Mouse (Mus musculus): ENCODE results near the gene Lbh. TPM values are rescaled to one million over a fixed set of nuclear protein-coding genes. Genes with fewer than 3 reads are reported as not detected.

Lbh gene
- polyA plus RNA-seq, 1 experiment from 2014 or later = 2.7 TPM

DNA sequence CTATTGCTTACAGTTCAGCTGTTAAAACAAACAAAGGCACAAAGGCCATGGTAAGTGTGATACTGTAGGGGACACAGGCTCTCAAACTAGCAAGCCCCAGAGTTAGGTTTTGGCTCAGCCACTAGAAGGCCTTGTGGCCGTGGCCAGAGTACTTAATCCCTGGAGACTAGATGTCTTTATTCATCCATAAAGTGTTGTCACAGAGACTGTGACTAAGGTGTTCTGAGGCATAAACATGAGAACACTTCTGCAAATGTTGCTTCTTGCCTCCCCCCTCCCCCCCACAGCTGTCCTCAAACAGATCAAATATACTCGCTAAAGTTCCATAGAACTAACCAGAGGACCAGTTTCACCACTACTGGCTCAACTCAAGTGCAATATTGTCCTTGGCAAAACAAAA lies 4.0 kb upstream of the Lbh start:
- DNase-seq (ENCODE audit: low spot score) = no peak
- no peak overlapping the region for H3K4me2 ChIP-seq (replicated peaks; ENCODE audit: low read depth)
- 68% methylated on average over 2 of the region's 2 CpGs for WGBS
- H3K9me3 ChIP-seq (ENCODE audit: control insufficient read depth, low read length) = no peaks in the 10 kb centered on the region
- no peak overlapping the region for H3K9ac ChIP-seq (ENCODE audit: low read length)
- TF ChIP-seq CTCF (IDR thresholded peaks at IDR 0.05; ENCODE audit: low read depth) (no peak), EP300 (optimal IDR thresholded peaks at IDR 0.05) (no peak)
- H3K36me3 ChIP-seq (ENCODE audit: control insufficient read depth, insufficient read depth, low read length) = no peaks in the 10 kb centered on the region
- H3K27ac ChIP-seq (replicated peaks) = no peak overlapping the region
- no peak for ATAC-seq (ENCODE audit: low FRiP score, low TSS enrichment)
- no peaks in the 10 kb centered on the region for H3K4me1 ChIP-seq (replicated peaks; ENCODE audit: control insufficient read depth, insufficient read depth)
- H3K27me3 ChIP-seq (ENCODE audit: control insufficient read depth, insufficient read depth, low read length) = no peaks in the 10 kb centered on the region
- no peak overlapping the region for H3K4me3 ChIP-seq (ENCODE audit: low read depth, low read length)

DNA sequence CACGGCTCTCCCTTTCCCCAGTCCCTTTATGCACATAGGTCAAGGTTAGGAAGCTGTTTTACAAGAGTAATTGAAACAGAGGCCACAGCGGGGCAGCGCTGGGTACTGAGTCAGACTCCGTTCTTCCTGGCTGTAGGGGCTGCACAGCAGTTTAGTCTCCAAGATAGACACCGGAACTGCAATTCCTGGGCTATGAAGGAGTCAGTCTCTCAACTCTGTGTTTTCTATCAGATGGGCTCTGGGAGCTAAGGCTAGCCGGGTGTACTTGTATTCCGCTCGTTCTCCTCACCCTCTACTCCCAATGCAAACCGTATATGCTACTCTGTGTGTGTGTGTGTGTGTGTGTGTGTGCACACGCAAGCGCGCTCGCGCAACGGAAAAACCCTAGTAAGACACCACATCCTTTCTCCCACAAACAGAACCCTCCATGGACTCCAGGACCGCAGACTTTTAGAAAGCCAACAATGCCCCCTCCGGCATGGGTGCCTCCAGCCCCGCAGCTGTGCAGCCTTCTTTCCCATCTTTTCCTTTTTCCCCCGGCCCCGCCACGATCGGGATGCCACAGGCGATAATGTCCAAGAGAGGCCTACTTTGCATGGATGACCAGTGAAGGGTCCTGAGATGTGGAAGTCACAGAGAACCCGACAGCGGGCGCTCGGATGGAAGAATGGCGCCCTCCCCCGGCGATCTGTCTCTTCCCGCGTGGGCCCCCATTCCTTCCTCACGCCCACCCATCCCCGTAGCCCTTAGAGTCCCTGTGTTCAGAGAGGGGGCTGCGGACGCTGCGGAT lies 669 bp upstream of the Lbh start:
- ATAC-seq (ENCODE audit: low FRiP score, low TSS enrichment) (peak; percentile 25), DNase-seq (ENCODE audit: low spot score) (peak; percentile 54)
- peaks cover 5% of the 10 kb centered on the region for H3K36me3 ChIP-seq (ENCODE audit: control insufficient read depth, insufficient read depth, low read length)
- peaks cover 3% of the 10 kb centered on the region; the same call in 1 of the 2 replicates for H3K4me1 ChIP-seq (replicated peaks; ENCODE audit: control insufficient read depth, insufficient read depth)
- H3K4me3 ChIP-seq (ENCODE audit: low read depth, low read length) = peak overlapping the region; percentile 74
- 2% methylated on average over 37 of the region's 37 CpGs for WGBS
- no peak for TF ChIP-seq EP300 (optimal IDR thresholded peaks at IDR 0.05)
- peak; percentile 64 for TF ChIP-seq CTCF (IDR thresholded peaks at IDR 0.05; ENCODE audit: low read depth)
- H3K4me2 ChIP-seq (replicated peaks; ENCODE audit: low read depth) = peak overlapping the region; percentile 96
- peak overlapping the region; percentile 67 for H3K9ac ChIP-seq (ENCODE audit: low read length)
- H3K27me3 ChIP-seq (ENCODE audit: control insufficient read depth, insufficient read depth, low read length) = no peaks in the 10 kb centered on the region
- peak overlapping the region; percentile 83 for H3K27ac ChIP-seq (replicated peaks)
- no peaks in the 10 kb centered on the region for H3K9me3 ChIP-seq (ENCODE audit: control insufficient read depth, low read length)

DNA sequence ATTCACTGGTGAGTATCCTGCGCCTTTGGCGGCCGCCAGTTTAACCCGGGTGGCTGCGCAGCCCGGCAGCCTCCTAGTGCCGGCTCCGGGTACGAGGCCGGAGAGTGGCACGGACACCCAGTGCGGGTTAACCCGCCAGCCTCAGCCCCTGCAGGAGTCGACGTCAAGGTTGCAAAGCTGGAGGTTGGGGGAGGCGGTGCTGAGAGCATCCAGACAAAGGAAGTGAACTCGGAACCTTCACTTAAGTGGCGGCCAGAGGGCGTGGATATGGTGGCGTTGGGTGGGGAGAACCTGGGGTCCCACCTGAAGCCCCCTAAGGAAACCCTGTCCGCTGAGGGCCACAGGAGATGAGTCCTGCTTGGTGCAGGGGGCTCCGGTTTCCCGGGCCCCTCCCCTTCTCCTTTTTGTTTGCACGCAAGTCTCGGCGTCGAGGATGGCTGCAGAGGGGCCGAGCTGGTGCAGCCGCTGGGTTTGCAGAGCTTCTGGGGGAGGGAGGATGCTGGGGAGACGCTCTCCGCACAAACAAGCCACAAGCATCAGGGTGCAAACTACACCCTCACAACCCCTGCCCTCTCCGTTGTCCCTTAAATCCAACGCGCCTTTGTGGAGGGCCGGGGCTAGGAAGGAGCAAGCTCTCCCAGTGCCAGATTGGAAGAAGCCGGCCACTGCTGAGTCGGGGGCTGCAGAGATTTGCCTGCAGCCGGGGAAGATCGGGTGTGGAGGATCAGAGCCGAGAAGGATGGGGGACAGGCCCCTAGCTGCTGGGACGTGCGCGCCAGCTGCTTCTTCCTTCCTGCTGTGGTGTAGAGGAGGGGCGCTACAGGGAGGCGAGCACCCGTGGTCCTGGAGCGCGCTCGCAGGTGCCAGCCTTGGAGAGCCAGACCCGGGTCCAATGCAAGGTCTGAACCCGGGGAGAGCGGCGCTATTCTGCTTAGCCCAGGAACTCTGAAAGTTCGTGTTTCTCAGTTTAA lies 751 bp downstream of the Lbh start:
- H3K4me2 ChIP-seq (replicated peaks; ENCODE audit: low read depth) = peak overlapping the region; percentile 96
- peaks cover 8% of the 10 kb centered on the region for H3K36me3 ChIP-seq (ENCODE audit: control insufficient read depth, insufficient read depth, low read length)
- H3K4me1 ChIP-seq (replicated peaks; ENCODE audit: control insufficient read depth, insufficient read depth) = peaks cover 4% of the 10 kb centered on the region; the same call in 1 of the 2 replicates
- peak; percentile 55 for ATAC-seq (ENCODE audit: low FRiP score, low TSS enrichment)
- peak overlapping the region; percentile 74 for H3K4me3 ChIP-seq (ENCODE audit: low read depth, low read length)
- peak; percentile 38 for DNase-seq (ENCODE audit: low spot score)
- TF ChIP-seq EP300 (optimal IDR thresholded peaks at IDR 0.05) = no peak
- TF ChIP-seq CTCF (IDR thresholded peaks at IDR 0.05; ENCODE audit: low read depth) = peak; percentile 23
- under 1% methylated on average over 53 of the region's 54 CpGs for WGBS
- H3K9ac ChIP-seq (ENCODE audit: low read length) = peak overlapping the region; percentile 76
- no peaks in the 10 kb centered on the region for H3K27me3 ChIP-seq (ENCODE audit: control insufficient read depth, insufficient read depth, low read length)
- H3K9me3 ChIP-seq (ENCODE audit: control insufficient read depth, low read length) = no peaks in the 10 kb centered on the region
- peak overlapping the region; percentile 83 for H3K27ac ChIP-seq (replicated peaks)

DNA sequence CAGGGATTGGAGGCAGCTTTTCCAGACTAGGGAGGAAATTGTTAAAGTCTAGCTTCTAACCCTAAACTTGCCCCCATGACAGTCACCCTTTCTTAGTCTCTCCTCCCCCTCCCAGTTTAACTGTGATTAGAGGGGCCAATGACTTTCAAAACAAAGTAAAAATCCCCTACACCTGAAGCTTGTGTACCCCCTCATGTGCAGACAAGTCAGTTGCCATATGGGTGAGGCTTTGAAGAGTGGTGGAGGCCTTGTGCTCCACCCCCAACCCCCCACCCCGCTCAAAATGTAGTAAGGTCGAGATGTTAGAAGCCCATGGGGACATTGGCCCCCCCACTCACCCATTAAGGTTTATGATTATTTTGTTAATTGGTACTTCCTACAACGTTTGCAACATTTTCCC lies 1.5 kb downstream of the Lbh start:
- Histone ChIP-seq H3K36me3 (ENCODE audit: control insufficient read depth, insufficient read depth, low read length) (peaks cover 8% of the 10 kb centered on the region), H3K4me3 (ENCODE audit: low read depth, low read length) (peak overlapping the region; percentile 74), H3K4me2 (replicated peaks; ENCODE audit: low read depth) (peak overlapping the region; percentile 96), H3K4me1 (replicated peaks; ENCODE audit: control insufficient read depth, insufficient read depth) (peaks cover 4% of the 10 kb centered on the region; the same call in 1 of the 2 replicates), H3K9me3 (ENCODE audit: control insufficient read depth, low read length) (no peaks in the 10 kb centered on the region), H3K27ac (replicated peaks) (peak overlapping the region; percentile 83; the same call in 1 of the 2 replicates), H3K27me3 (ENCODE audit: control insufficient read depth, insufficient read depth, low read length) (no peaks in the 10 kb centered on the region), H3K9ac (ENCODE audit: low read length) (peak overlapping the region; percentile 76)
- DNase-seq (ENCODE audit: low spot score) (no peak), ATAC-seq (ENCODE audit: low FRiP score, low TSS enrichment) (no peak)
- TF ChIP-seq CTCF (IDR thresholded peaks at IDR 0.05; ENCODE audit: low read depth) = no peak
- TF ChIP-seq EP300 (optimal IDR thresholded peaks at IDR 0.05) = no peak
- WGBS = 27% methylated on average over 3 of the region's 3 CpGs

DNA sequence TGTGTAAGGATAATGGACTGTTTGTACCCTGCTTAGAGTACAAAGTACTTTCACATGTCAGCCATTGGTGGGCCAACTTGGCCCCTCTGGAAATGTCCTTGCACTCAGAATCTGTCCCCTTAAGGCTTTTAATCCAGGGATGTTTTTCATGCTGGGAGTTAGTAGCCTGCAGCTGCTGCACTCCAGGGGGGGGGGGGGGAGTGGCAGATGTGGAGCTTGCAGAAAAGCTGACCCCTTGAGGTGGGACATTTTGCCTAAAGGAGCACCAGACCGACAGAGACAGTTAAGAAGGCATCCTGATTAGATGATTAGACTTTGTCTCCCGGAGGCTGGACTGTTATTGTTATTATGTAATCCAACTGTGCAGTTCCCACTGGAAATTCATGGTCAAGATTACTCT lies 2.3 kb downstream of the Lbh start:
- peak overlapping the region; percentile 19 for H3K4me3 ChIP-seq (ENCODE audit: low read depth, low read length)
- peaks cover 4% of the 10 kb centered on the region; the same call in 1 of the 2 replicates for H3K4me1 ChIP-seq (replicated peaks; ENCODE audit: control insufficient read depth, insufficient read depth)
- ATAC-seq (ENCODE audit: low FRiP score, low TSS enrichment) = no peak
- no peak overlapping the region for H3K9ac ChIP-seq (ENCODE audit: low read length)
- TF ChIP-seq EP300 (optimal IDR thresholded peaks at IDR 0.05) (no peak), CTCF (IDR thresholded peaks at IDR 0.05; ENCODE audit: low read depth) (0 out of 2 replicates have a peak, but pooled peaks have one; percentile 2)
- no peaks in the 10 kb centered on the region for H3K9me3 ChIP-seq (ENCODE audit: control insufficient read depth, low read length)
- no peak overlapping the region for H3K27ac ChIP-seq (replicated peaks)
- no peak for DNase-seq (ENCODE audit: low spot score)
- H3K36me3 ChIP-seq (ENCODE audit: control insufficient read depth, insufficient read depth, low read length) = peaks cover 8% of the 10 kb centered on the region
- 40% methylated on average over 2 of the region's 2 CpGs for WGBS
- H3K4me2 ChIP-seq (replicated peaks; ENCODE audit: low read depth) = peak overlapping the region; percentile 37; the same call in 1 of the 2 replicates
- no peaks in the 10 kb centered on the region for H3K27me3 ChIP-seq (ENCODE audit: control insufficient read depth, insufficient read depth, low read length)

Measured in stomach, postnatal 0 days (tissue).